Mouse (Mus musculus) neural tube, embryonic 13.5 days (tissue): ENCODE measurements around the gene D8Ertd738e. TPM values are rescaled to one million over a fixed set of nuclear protein-coding genes. Genes with fewer than 3 reads are reported as not detected.

ENCODE experiments used
- ATAC-seq: fragments of 200-750 bp; cut with Nextera tagmentation; 2 replicates; pipeline ENCODE4 v1.8.0; 2017; ENCODE audit warnings: low read depth, mild to moderate bottlenecking, moderate TSS enrichment, moderate library complexity
- H3K27ac ChIP-seq: fragments of 300-500 bp; sonication (generic); replicated peaks from 2 replicates; pipeline ENCODE4 v1.5.1; 2015; ENCODE audit warnings: moderate library complexity, mild to moderate bottlenecking, inconsistent platforms
- H3K27me3 ChIP-seq: fragments of 300-500 bp; sonication (generic); 2 replicates; pipeline ENCODE4 v1.6.1; 2015; ENCODE audit warnings: mild to moderate bottlenecking, inconsistent platforms
- H3K36me3 ChIP-seq: fragments of 300-500 bp; sonication (generic); 2 replicates; pipeline ENCODE4 v1.6.1; 2015; ENCODE audit warnings: mild to moderate bottlenecking, inconsistent platforms
- H3K4me1 ChIP-seq: fragments of 300-500 bp; sonication (generic); replicated peaks from 2 replicates; pipeline ENCODE4 v1.6.1; 2015; ENCODE audit warnings: inconsistent platforms
- H3K4me2 ChIP-seq: fragments of 300-500 bp; sonication (generic); 2 replicates; pipeline ENCODE4 v1.6.1; 2015; ENCODE audit warnings: inconsistent platforms, mild to moderate bottlenecking, moderate library complexity
- H3K4me3 ChIP-seq: fragments of 300-500 bp; sonication (generic); 2 replicates; pipeline ENCODE4 v1.5.1; 2015; ENCODE audit warnings: mild to moderate bottlenecking, inconsistent platforms
- H3K9ac ChIP-seq: fragments of 300-500 bp; sonication (generic); 2 replicates; pipeline ENCODE4 v1.6.1; 2015; ENCODE audit warnings: moderate library complexity, mild to moderate bottlenecking, inconsistent platforms
- H3K9me3 ChIP-seq: fragments of 300-500 bp; sonication (generic); 2 replicates; pipeline ENCODE4 v1.6.1; 2016; ENCODE audit warnings: inconsistent platforms
- whole genome bisulfite sequencing: fragments of 180-500 bp; shearing (Covaris S2); methylation state at CpG from one replicate; pipeline ENCODE4 v1.1.7; 2015; 5-methylcytosine and 5-hydroxymethylcytosine counted together
- microRNA counts: library from miRNA; unstranded; fragments of <30 nt; microRNA quantifications from one replicate; lab custom pipeline; 2016
- microRNA-seq: library from miRNA; unstranded; fragments of <30 nt; microRNA quantifications from one replicate; pipeline ENCODE4, GENCODE M21; 2016
- polyA plus RNA-seq: library from polyadenylated mRNA; unstranded; fragments of >200 nt; fragmentation: Nextera tagmentation; extraction: Ambion mirVana; gene quantifications from 2 replicates; pipeline ENCODE4 v1.2.1, GENCODE M21; 2015

The D8Ertd738e gene
- polyA plus RNA-seq, 1 experiment from 2014 or later, result 273 TPM

- peaks cover 73% of the 10 kb centered on the region for H3K4me1 ChIP-seq
- peak overlapping the region; percentile 44 for H3K4me3 ChIP-seq
- peak overlapping the region; percentile 89 for H3K27ac ChIP-seq
- H3K4me2 ChIP-seq, result peak overlapping the region; percentile 68
- 8% methylated on average over 57 of the region's 70 CpGs for WGBS
- no peaks in the 10 kb centered on the region for H3K36me3 ChIP-seq
- H3K9me3 ChIP-seq, result no peaks in the 10 kb centered on the region
- peak overlapping the region; percentile 65 for H3K9ac ChIP-seq
- H3K27me3 ChIP-seq, result peaks cover 22% of the 10 kb centered on the region
- no peak for ATAC-seq
Observed at GRCm38 (mm10) chr8:84200652-84201544, 48.6 kb downstream of the D8Ertd738e start.

DNA sequence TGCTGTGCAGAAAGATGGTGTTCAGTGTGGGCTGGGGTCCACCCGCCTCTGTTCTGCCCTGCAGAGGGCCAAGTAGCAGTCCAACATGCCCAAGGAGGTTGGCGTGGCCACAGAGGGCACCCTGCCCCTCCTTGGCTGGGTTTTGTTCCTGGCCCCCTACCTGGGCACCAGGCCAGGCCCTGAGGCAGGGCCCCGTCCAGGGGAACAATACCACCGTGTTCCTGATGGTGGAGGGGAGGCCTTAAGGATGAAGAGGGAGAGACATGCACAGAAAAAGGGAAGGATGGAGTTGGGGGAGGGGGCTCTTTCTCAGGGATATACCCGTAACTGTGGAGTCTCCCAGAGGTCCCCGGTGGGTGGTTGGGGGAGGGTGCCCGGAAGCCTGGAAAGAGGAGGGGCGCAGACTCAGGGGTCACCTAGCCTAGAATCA is 49.4 kb downstream of the D8Ertd738e start:
- WGBS, result 17% methylated on average over 8 of the region's 8 CpGs
- no peak for ATAC-seq
- H3K27me3 ChIP-seq, result peaks cover 22% of the 10 kb centered on the region
- H3K9me3 ChIP-seq, result no peaks in the 10 kb centered on the region
- peak overlapping the region; percentile 68 for H3K4me2 ChIP-seq
- no peaks in the 10 kb centered on the region for H3K36me3 ChIP-seq
- H3K4me3 ChIP-seq, result peak overlapping the region; percentile 44
- H3K9ac ChIP-seq, result peak overlapping the region; percentile 65; the same call in 1 of the 2 replicates
- peak overlapping the region; percentile 89 for H3K27ac ChIP-seq
- H3K4me1 ChIP-seq, result peaks cover 73% of the 10 kb centered on the region

DNA sequence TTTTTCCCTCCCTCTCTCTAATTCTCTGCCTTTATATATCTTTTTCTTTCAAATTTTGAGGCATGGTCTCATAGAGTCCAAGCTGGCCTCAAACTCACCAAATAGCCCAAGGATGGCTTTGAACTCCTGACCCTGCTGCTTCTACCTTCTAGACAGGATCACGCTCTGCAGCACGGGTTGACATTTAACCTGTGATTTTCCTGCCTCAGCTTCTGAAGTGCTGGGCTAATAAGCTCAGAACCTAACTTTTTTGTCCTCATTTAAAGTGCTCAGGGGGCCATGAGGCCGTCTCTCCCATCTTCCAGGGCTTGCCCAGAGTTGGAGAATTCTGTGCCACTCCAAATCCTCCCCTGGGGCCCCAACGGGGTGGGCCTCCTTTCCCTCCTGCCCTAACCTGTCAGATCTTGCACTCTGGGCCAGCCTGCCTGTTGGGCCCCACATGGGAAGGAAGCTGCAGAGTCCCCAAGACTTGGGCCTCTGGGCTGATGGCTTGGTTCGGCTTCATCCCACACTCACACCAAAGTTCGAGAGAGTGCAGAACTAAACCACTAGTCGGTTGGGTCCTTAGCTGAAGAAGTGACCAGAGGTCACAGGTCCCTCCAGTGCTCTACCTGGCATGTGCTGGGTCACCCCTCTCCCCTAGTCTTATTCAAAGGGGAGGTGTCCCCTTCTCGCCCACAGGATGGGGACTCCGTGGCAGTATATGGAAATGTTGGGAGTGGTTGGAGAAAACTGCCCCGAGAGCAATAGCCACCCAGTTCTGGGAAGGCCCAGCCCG is 50.0 kb downstream of the D8Ertd738e start:
- Histone ChIP-seq H3K27me3 (peaks cover 22% of the 10 kb centered on the region), H3K36me3 (no peaks in the 10 kb centered on the region), H3K4me1 (peaks cover 73% of the 10 kb centered on the region), H3K9ac (peak overlapping the region; percentile 65; the same call in 1 of the 2 replicates), H3K4me3 (no peak overlapping the region), H3K4me2 (peak overlapping the region; percentile 68), H3K27ac (peak overlapping the region; percentile 89), H3K9me3 (no peaks in the 10 kb centered on the region)
- 51% methylated on average over 11 of the region's 11 CpGs for WGBS
- no peak for ATAC-seq

- no peak overlapping the region for H3K4me3 ChIP-seq
- peaks cover 68% of the 10 kb centered on the region for H3K4me1 ChIP-seq
- peak overlapping the region; percentile 89 for H3K27ac ChIP-seq
- peaks cover 22% of the 10 kb centered on the region for H3K27me3 ChIP-seq
- H3K9ac ChIP-seq, result peak overlapping the region; percentile 61; the same call in 1 of the 2 replicates
- WGBS, result 21% methylated on average over 4 of the region's 4 CpGs
- no peaks in the 10 kb centered on the region for H3K9me3 ChIP-seq
- no peak for ATAC-seq
- H3K4me2 ChIP-seq, result peak overlapping the region; percentile 63
- H3K36me3 ChIP-seq, result no peaks in the 10 kb centered on the region
Observed at GRCm38 (mm10) chr8:84198871-84199270, 50.6 kb downstream of the D8Ertd738e start.

DNA sequence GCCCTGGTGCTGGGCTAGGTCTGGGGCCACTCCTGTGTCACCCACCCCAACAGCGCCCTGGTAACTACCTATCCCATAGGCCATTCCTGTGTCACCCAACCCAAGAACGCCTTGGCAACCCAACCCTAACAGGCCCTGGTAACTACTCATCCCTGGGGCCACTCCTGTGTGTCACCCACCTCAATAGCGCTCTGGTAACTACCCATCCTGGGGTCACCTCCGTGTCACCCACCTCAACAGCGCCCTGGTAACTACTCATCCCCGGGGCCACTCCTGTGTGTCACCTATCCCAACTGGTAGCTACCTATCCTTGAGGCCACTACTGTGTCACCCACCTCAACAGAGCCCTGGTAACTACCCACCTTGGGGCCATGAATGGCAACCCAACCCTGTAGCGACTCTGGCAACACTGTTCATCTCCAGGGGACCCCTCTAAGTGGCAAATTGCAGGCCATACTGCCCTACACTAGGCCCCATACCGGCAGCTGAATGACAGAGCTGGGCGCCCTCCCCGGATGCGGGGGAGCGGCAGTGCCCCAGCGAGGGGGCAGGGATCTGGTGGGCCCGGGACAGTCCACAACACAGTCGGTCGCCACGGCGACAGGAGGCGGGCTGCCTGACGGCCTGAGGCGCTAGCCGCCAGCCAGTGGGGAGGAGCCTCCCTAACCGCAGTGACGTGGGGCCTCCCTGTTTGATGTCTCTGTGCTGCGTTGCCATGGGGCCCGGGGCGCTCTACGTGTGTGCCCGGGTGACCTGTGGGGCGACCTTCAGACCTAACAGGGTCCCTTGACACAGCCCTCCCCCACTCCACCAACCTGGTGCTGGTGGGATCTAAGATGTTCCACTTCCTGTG is 51.4 kb downstream of the D8Ertd738e start:
- Histone ChIP-seq H3K36me3 (no peaks in the 10 kb centered on the region), H3K27me3 (peaks cover 22% of the 10 kb centered on the region), H3K4me3 (peak overlapping the region; percentile 47), H3K4me2 (peak overlapping the region; percentile 63), H3K9ac (peak overlapping the region; percentile 61), H3K4me1 (peaks cover 60% of the 10 kb centered on the region), H3K27ac (peak overlapping the region; percentile 89), H3K9me3 (no peaks in the 10 kb centered on the region)
- ATAC-seq, result peak; percentile 85
- 2% methylated on average over 30 of the region's 30 CpGs for WGBS

- peak overlapping the region; percentile 61 for H3K9ac ChIP-seq
- H3K9me3 ChIP-seq, result no peaks in the 10 kb centered on the region
- H3K27me3 ChIP-seq, result peaks cover 22% of the 10 kb centered on the region
- peaks cover 59% of the 10 kb centered on the region for H3K4me1 ChIP-seq
- peak overlapping the region; percentile 89 for H3K27ac ChIP-seq
- 3% methylated on average over 43 of the region's 43 CpGs for WGBS
- peak overlapping the region; percentile 47 for H3K4me3 ChIP-seq
- H3K4me2 ChIP-seq, result peak overlapping the region; percentile 63
- peak; percentile 29 for ATAC-seq
- H3K36me3 ChIP-seq, result no peaks in the 10 kb centered on the region
Observed at GRCm38 (mm10) chr8:84197141-84197921, 52.2 kb downstream of the D8Ertd738e start.

MicroRNAs within 50 kb of the gene (microRNA counts, 519-probe panel; counts per million panel counts)
- microRNA mmu-miR-23a (lab: Ali Mortazavi, UCI) (4,067 counts per million, percentile 67 among the panel's probes with 10 or more counts), microRNA mmu-miR-27a (lab: Ali Mortazavi, UCI) (4,695 counts per million, percentile 80 among the panel's probes with 10 or more counts)

Small RNAs within 50 kb of the gene (microRNA-seq; reads per million reads assigned to microRNA genes)
- 3,653 reads per million, percentile 90 among the genes with 10 or more reads in this experiment for gene Mir23a
- not detected for gene Mir24-2
- gene Mir27a, result 43.1 reads per million, percentile 45 among the genes with 10 or more reads in this experiment
- gene Mir3074-2, result not detected

Other genes starting within 250 kb of the D8Ertd738e start
- 0.62 and 0.87 TPM in 2 replicates for gene 1700067K01Rik, start 248.2 kb downstream of the D8Ertd738e start, polyA plus RNA-seq
- 1.0 TPM in 1 of 2 replicates, not detected in the other for gene 2210011C24Rik, start 237.5 kb downstream of the D8Ertd738e start, polyA plus RNA-seq
- 7.4 and 8.5 TPM in 2 replicates for gene Palm3, start 228.2 kb downstream of the D8Ertd738e start, polyA plus RNA-seq
- gene Il27ra, start 207.1 kb downstream of the D8Ertd738e start, polyA plus RNA-seq, result 0.43 and 0.56 TPM in 2 replicates
- gene Rln3, start 204.7 kb downstream of the D8Ertd738e start, polyA plus RNA-seq, result not detected in 2 replicates
- 1.9 and 2.2 TPM in 2 replicates for gene Gm10643, start 184.6 kb downstream of the D8Ertd738e start, polyA plus RNA-seq
- gene Rfx1, start 182.9 kb downstream of the D8Ertd738e start, polyA plus RNA-seq, result 8.1 and 8.2 TPM in 2 replicates
- 16.5 and 16.8 TPM in 2 replicates for gene Dcaf15, start 145.0 kb downstream of the D8Ertd738e start, polyA plus RNA-seq
- gene Podnl1, start 123.7 kb downstream of the D8Ertd738e start, polyA plus RNA-seq, result 0.36 and 0.51 TPM in 2 replicates
- gene Cc2d1a, start 101.8 kb downstream of the D8Ertd738e start, polyA plus RNA-seq, result 24.3 and 25.6 TPM in 2 replicates
- 1.4 and 1.6 TPM in 2 replicates for gene 4930432K21Rik, start 101.7 kb downstream of the D8Ertd738e start, polyA plus RNA-seq
- 6.1 and 10.1 TPM in 2 replicates for gene Nanos3, start 64.5 kb downstream of the D8Ertd738e start, polyA plus RNA-seq
- 32.9 and 34.7 TPM in 2 replicates for gene Zswim4, start 12.7 kb downstream of the D8Ertd738e start, polyA plus RNA-seq
- gene Mri1, start 7.6 kb upstream of the D8Ertd738e start, polyA plus RNA-seq, result 50.6 and 50.8 TPM in 2 replicates
- 23.3 and 30.4 TPM in 2 replicates for gene Ccdc130, start 20.7 kb upstream of the D8Ertd738e start, polyA plus RNA-seq
- gene Cacna1a, start 138.7 kb upstream of the D8Ertd738e start, polyA plus RNA-seq, result 20.0 and 25.2 TPM in 2 replicates